ENCODE assay signal across 10 mouse cellular contexts in the genomic region with DNA sequence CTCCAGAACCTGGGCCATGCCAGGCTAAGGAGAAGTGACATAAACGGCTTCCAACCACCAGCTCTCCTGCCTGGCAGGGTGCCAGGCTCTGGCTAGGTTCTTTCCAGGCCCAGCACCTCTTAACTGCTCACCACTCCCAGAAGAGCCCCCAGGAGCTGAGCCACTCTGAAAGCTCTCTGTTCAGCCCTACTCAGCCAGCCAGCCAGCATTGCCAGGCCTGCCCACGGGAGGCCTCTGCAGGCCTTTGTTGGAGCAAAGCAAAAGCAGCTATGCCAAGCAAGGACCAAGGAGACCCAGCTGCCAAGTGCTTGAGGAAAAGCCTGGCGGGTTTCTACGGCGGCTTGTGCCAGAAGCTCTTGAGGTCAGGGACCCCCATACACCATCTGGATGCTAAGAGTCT. TPM values are rescaled to one million over a fixed set of nuclear protein-coding genes. Genes with fewer than 3 reads are reported as not detected.
DNase-seq lines count a peak whose midpoint lies in the region; ATAC-seq and TF ChIP-seq lines count a peak whose summit lies in the region.
"Had no signal": no experiment of that assay in that cellular context is flagged by ENCODE, and none has a peak within 500 bp of the region (broad histone marks: within the 10 kb centered on the region; RNA-seq: fewer than 3 reads in every experiment).

No protein-coding gene starts in this region.

- H3K4me2 ChIP-seq in kidney, embryonic 14.5 days (replicated peaks; ENCODE audit: low read depth, low read length): no peak overlapping the region
- H3K4me2 ChIP-seq in forebrain, embryonic 11.5 days (ENCODE audit: low read depth, low read length, severe bottlenecking): peak overlapping the region; percentile 24; the same call in 1 of the 2 replicates
- peak overlapping the region; percentile 9; the same call in 1 of the 2 replicates for H3K4me2 ChIP-seq in midbrain, embryonic 11.5 days

- no peak for TF ChIP-seq POLR2A in cerebellum, adult 2 months (IDR thresholded peaks at IDR 0.05; ENCODE audit: borderline replicate concordance, insufficient read depth, low read length)

- no peak overlapping the region for H3K4me3 ChIP-seq in kidney, embryonic 14.5 days (ENCODE audit: low read length)
- no peak overlapping the region for H3K4me3 ChIP-seq in cerebellum, adult 2 months (replicated peaks; ENCODE audit: insufficient read depth, low read depth, low read length)
- H3K4me3 ChIP-seq in forebrain, embryonic 11.5 days (ENCODE audit: low read depth, low read length): no peak overlapping the region
- H3K4me3 ChIP-seq in midbrain, embryonic 11.5 days (ENCODE audit: low read depth, low read length): no peak overlapping the region

- H3K9me3 ChIP-seq in kidney, embryonic 14.5 days (ENCODE audit: control insufficient read depth, low read length): no peaks in the 10 kb centered on the region
- H3K9me3 ChIP-seq in forebrain, embryonic 11.5 days (ENCODE audit: control insufficient read depth, low read length): no peaks in the 10 kb centered on the region
- no peaks in the 10 kb centered on the region for H3K9me3 ChIP-seq in midbrain, embryonic 11.5 days (ENCODE audit: control insufficient read depth, low read length)

- no peak for TF ChIP-seq CTCF in cerebellum, adult 2 months (IDR thresholded peaks at IDR 0.05; ENCODE audit: borderline replicate concordance, insufficient read depth, low read depth, low read length)

- H3K4me1 ChIP-seq in kidney, embryonic 14.5 days (ENCODE audit: control insufficient read depth, insufficient read depth, low read length): peaks cover 34% of the 10 kb centered on the region
- peaks cover 43% of the 10 kb centered on the region for H3K4me1 ChIP-seq in cerebellum, adult 2 months (ENCODE audit: control insufficient read depth, insufficient read depth, low read length)
- H3K4me1 ChIP-seq in forebrain, embryonic 11.5 days (replicated peaks; ENCODE audit: control insufficient read depth, insufficient read depth, low read length): peaks cover 44% of the 10 kb centered on the region
- peaks cover 47% of the 10 kb centered on the region for H3K4me1 ChIP-seq in midbrain, embryonic 11.5 days (ENCODE audit: control insufficient read depth, insufficient read depth, low read length)

- no peaks in the 10 kb centered on the region for H3K27me3 ChIP-seq in kidney, embryonic 14.5 days (ENCODE audit: control insufficient read depth, insufficient read depth, low read length)
- no peaks in the 10 kb centered on the region for H3K27me3 ChIP-seq in cerebellum, adult 2 months (ENCODE audit: control insufficient read depth, insufficient read depth, low read length)
- no peaks in the 10 kb centered on the region for H3K27me3 ChIP-seq in forebrain, embryonic 11.5 days (ENCODE audit: control insufficient read depth, insufficient read depth, low read length)
- H3K27me3 ChIP-seq in midbrain, embryonic 11.5 days (ENCODE audit: control insufficient read depth, insufficient read depth, low read length): no peaks in the 10 kb centered on the region
- H3K27me3 ChIP-seq: Patski had no signal

- peak; percentile 27 for DNase-seq in kidney, postnatal 14 days
- peak; percentile 72 to 75 for DNase-seq in cerebellum, adult 2 months
- DNase-seq in forebrain, embryonic 11.5 days (ENCODE audit: low spot score): no peak
- DNase-seq in midbrain, embryonic 11.5 days (ENCODE audit: low spot score, missing footprints): no peak
- no peak for DNase-seq in urinary bladder, postnatal 36 days (ENCODE audit: low spot score in 2 of 2)
- DNase-seq in spleen, adult 12 weeks (ENCODE audit: low spot score): no peak
- DNase-seq: lung, postnatal 10 days had no signal

- ATAC-seq in kidney, embryonic 14.5 days (ENCODE audit: low FRiP score, low TSS enrichment): no peak
- no peak for ATAC-seq in forebrain, embryonic 11.5 days (replicated peaks; ENCODE audit: low FRiP score)
- no peak for ATAC-seq in midbrain, embryonic 11.5 days (ENCODE audit: low FRiP score)
- ATAC-seq in CD4-positive, CD25-positive, alpha-beta regulatory T cell, adult 4 months: no peak
- ATAC-seq: Patski had no signal

- no peak overlapping the region for H3K27ac ChIP-seq in kidney, embryonic 14.5 days (ENCODE audit: low read depth, low read length)
- H3K27ac ChIP-seq in cerebellum, adult 2 months (ENCODE audit: insufficient read depth, low read length): peak overlapping the region; percentile 1; the same call in 1 of the 2 replicates
- H3K27ac ChIP-seq in forebrain, embryonic 11.5 days (ENCODE audit: low read depth, low read length): no peak overlapping the region
- no peak overlapping the region for H3K27ac ChIP-seq in midbrain, embryonic 11.5 days (ENCODE audit: low read depth, low read length)

- WGBS in kidney, embryonic 14.5 days: 84% methylated on average over 5 of the region's 5 CpGs
- 4% methylated on average over 5 of the region's 5 CpGs for WGBS in cerebellum, adult 2 months
- whole genome bisulfite sequencing in forebrain, embryonic 11.5 days: 77% methylated on average over 5 of the region's 5 CpGs
- WGBS in midbrain, embryonic 11.5 days: 77% methylated on average over 5 of the region's 5 CpGs

- no peaks in the 10 kb centered on the region for H3K36me3 ChIP-seq in kidney, embryonic 14.5 days (ENCODE audit: control insufficient read depth, insufficient read depth, low read length)
- H3K36me3 ChIP-seq in forebrain, embryonic 11.5 days (ENCODE audit: control insufficient read depth, insufficient read depth, low read length): no peaks in the 10 kb centered on the region
- no peaks in the 10 kb centered on the region for H3K36me3 ChIP-seq in midbrain, embryonic 11.5 days (ENCODE audit: control insufficient read depth, insufficient read depth, low read length)

- H3K9ac ChIP-seq in kidney, embryonic 14.5 days (ENCODE audit: low read depth, low read length): no peak overlapping the region
- H3K9ac ChIP-seq in forebrain, embryonic 11.5 days (ENCODE audit: low read length): peak overlapping the region; percentile 16; the same call in 1 of the 2 replicates
- no peak overlapping the region; the same call in 1 of the 2 replicates for H3K9ac ChIP-seq in midbrain, embryonic 11.5 days (ENCODE audit: low read length)

RNA-seq across cellular contexts. Expression of gene Ankrd13b, which starts 2.7 kb away (rescaled TPM):
- polyA plus RNA-seq in kidney, embryonic 14.5 days (2014; fragmentation: Nextera tagmentation; extraction: Ambion mirVana): 6.8 and 8.6 TPM in 2 replicates
- 106 and 114 TPM in 2 replicates for polyA plus RNA-seq in cerebellum, adult 2 months (2012; rRNA removed)
- polyA plus RNA-seq in forebrain, embryonic 11.5 days (2014; fragmentation: Nextera tagmentation; extraction: Ambion mirVana): 19.0 and 22.0 TPM in 2 replicates
- 9.5 and 13.5 TPM in 2 replicates for polyA plus RNA-seq in midbrain, embryonic 11.5 days (2014; fragmentation: Nextera tagmentation; extraction: Ambion mirVana)
- polyA plus RNA-seq in CD4-positive, CD25-positive, alpha-beta regulatory T cell, adult 4 months (2017; shearing (Covaris generic)): 1 to 10 TPM; 1.3 to 1.4 TPM

RNA-seq across cellular contexts. Expression of gene Git1, which starts 6.6 kb away (rescaled TPM):
- 18.1 and 19.3 TPM in 2 replicates for polyA plus RNA-seq in kidney, embryonic 14.5 days (2014; fragmentation: Nextera tagmentation; extraction: Ambion mirVana)
- polyA plus RNA-seq in cerebellum, adult 2 months (2012; rRNA removed): 106 and 110 TPM in 2 replicates
- 19.2 and 21.2 TPM in 2 replicates for polyA plus RNA-seq in forebrain, embryonic 11.5 days (2014; fragmentation: Nextera tagmentation; extraction: Ambion mirVana)
- polyA plus RNA-seq in midbrain, embryonic 11.5 days (2014; fragmentation: Nextera tagmentation; extraction: Ambion mirVana): 11.3 and 13.8 TPM in 2 replicates
- polyA plus RNA-seq in CD4-positive, CD25-positive, alpha-beta regulatory T cell, adult 4 months (2017; shearing (Covaris generic)): 10 to 100 TPM in 1 of 2 experiments, 1 to 10 TPM in 1; 9.6 to 10.9 TPM

RNA-seq across cellular contexts. Expression of gene Coro6, which starts 24.6 kb away (rescaled TPM):
- polyA plus RNA-seq in kidney, embryonic 14.5 days (2014; fragmentation: Nextera tagmentation; extraction: Ambion mirVana): 0.39 and 0.54 TPM in 2 replicates
- 134 and 148 TPM in 2 replicates for polyA plus RNA-seq in cerebellum, adult 2 months (2012; rRNA removed)
- polyA plus RNA-seq in forebrain, embryonic 11.5 days (2014; fragmentation: Nextera tagmentation; extraction: Ambion mirVana): 0.08 and 0.40 TPM in 2 replicates
- 0.06 TPM in 1 of 2 replicates, not detected in the other for polyA plus RNA-seq in midbrain, embryonic 11.5 days (2014; fragmentation: Nextera tagmentation; extraction: Ambion mirVana)
- not detected for polyA plus RNA-seq in CD4-positive, CD25-positive, alpha-beta regulatory T cell, adult 4 months (2017; shearing (Covaris generic))

RNA-seq across cellular contexts. Expression of gene Abhd15, which starts 28.1 kb away (rescaled TPM):
- polyA plus RNA-seq in kidney, embryonic 14.5 days (2014; fragmentation: Nextera tagmentation; extraction: Ambion mirVana): 1.4 and 2.6 TPM in 2 replicates
- polyA plus RNA-seq in cerebellum, adult 2 months (2012; rRNA removed): 0.98 and 1.0 TPM in 2 replicates
- 3.3 TPM in 2 replicates for polyA plus RNA-seq in forebrain, embryonic 11.5 days (2014; fragmentation: Nextera tagmentation; extraction: Ambion mirVana)
- polyA plus RNA-seq in midbrain, embryonic 11.5 days (2014; fragmentation: Nextera tagmentation; extraction: Ambion mirVana): 1.9 and 2.1 TPM in 2 replicates
- 1 to 10 TPM; 2.0 to 3.7 TPM for polyA plus RNA-seq in CD4-positive, CD25-positive, alpha-beta regulatory T cell, adult 4 months (2017; shearing (Covaris generic))

RNA-seq across cellular contexts. Expression of gene Trp53i13, which starts 29.0 kb away (rescaled TPM):
- 36.9 and 37.4 TPM in 2 replicates for polyA plus RNA-seq in kidney, embryonic 14.5 days (2014; fragmentation: Nextera tagmentation; extraction: Ambion mirVana)
- polyA plus RNA-seq in cerebellum, adult 2 months (2012; rRNA removed): 11.6 and 12.8 TPM in 2 replicates
- 32.2 and 35.8 TPM in 2 replicates for polyA plus RNA-seq in forebrain, embryonic 11.5 days (2014; fragmentation: Nextera tagmentation; extraction: Ambion mirVana)
- 25.5 and 27.3 TPM in 2 replicates for polyA plus RNA-seq in midbrain, embryonic 11.5 days (2014; fragmentation: Nextera tagmentation; extraction: Ambion mirVana)
- 1 to 10 TPM; 5.9 to 8.5 TPM for polyA plus RNA-seq in CD4-positive, CD25-positive, alpha-beta regulatory T cell, adult 4 months (2017; shearing (Covaris generic))

Comparison
In these comparisons a context has a peak if more than half of its experiments do, and no peak if none do; other contexts are left out.
1. DNase-seq: peak in kidney, postnatal 14 days (single experiment) and cerebellum, adult 2 months (2 of 2); none in forebrain, embryonic 11.5 days (single experiment), midbrain, embryonic 11.5 days (single experiment), urinary bladder, postnatal 36 days (0 of 2) and spleen, adult 12 weeks (single experiment).
2. RNA of gene Coro6, which starts 24.6 kb away (polyA plus RNA-seq): 134 to 148 TPM in cerebellum, adult 2 months; 0.39 to 0.54 TPM in kidney, embryonic 14.5 days, 0.08 to 0.40 TPM in forebrain, embryonic 11.5 days, 0.06 TPM in midbrain, embryonic 11.5 days and not detected in CD4-positive, CD25-positive, alpha-beta regulatory T cell, adult 4 months; every median in the first group is over 10 times any median in the second.